Mouse (Mus musculus): Measurements from ENCODE around the gene Kcnj9.

GRCm38 (mm10) chr1:172283073-172283472 is 46.0 kb downstream of the Kcnj9 start:
- no peak for TF ChIP-seq POLR2A (IDR thresholded peaks at IDR 0.05; ENCODE audit: low read depth, low read length)
- no peak for TF ChIP-seq CTCF (IDR thresholded peaks at IDR 0.05; ENCODE audit: extremely low read depth, insufficient read depth, insufficient read length, insufficient replicate concordance)

Measured in spleen, adult 2 months (tissue).